Mouse (Mus musculus): ENCODE data around the gene Rpl32. TPM values are rescaled to one million over a fixed set of nuclear protein-coding genes. Genes with fewer than 3 reads are reported as not detected.

Rpl32 gene
- total and polyA plus RNA-seq, 2 experiments from 2014 or later: 790 to 1,119 TPM

DNA sequence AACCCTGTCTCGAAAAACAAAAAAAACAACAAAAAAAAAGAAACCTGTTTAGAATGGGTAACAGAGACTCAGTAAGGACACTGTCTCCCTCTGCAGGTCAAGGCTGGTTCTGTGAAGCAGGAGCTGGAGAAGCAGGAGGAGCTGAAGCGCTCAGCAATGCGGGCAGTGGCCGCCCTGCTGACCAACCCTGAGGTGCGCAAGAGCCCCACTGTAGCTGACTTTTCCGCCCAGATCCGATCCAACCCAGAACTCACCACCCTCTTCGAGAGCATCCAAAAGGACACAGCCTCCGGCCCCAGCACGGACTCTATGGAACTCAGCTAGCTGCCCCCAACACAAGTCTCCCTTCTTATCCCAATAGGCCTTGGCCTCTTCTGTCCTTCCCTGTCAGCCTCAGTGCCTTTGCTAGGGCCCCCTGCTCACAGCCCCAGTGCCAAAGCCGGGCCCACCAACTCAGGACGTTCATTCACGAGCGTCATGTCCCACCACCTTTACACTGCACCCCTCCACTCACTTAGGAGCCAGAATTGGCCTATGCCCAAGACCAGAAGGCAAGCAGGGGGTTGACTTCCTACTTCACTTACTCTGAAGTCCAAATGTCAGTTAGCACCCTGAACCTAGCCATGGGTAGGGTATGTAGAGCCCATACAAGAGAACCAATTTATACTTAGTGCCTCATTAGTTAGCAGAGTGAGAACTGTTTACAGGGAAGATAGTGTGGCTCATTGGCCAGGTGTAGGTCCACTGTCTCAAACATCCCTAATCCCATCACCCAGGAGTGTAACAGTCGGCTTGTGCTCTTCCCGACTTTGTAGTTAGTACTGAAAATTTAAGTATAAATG lies 4.8 kb downstream of the Rpl32 start:
- Histone ChIP-seq H3K9me3 (ENCODE audit: low read length) (no peaks in the 10 kb centered on the region), H3K9ac (replicated peaks; ENCODE audit: low read length) (no peak overlapping the region), H3K4me2 (ENCODE audit: low read depth, low read length) (no peak overlapping the region), H3K27ac (no peak overlapping the region), H3K4me3 (ENCODE audit: low read length) (no peak overlapping the region), H3K27me3 (ENCODE audit: insufficient read depth, low read length) (no peaks in the 10 kb centered on the region), H3K36me3 (ENCODE audit: insufficient read depth, low read length) (peaks cover 57% of the 10 kb centered on the region), H3K4me1 (ENCODE audit: insufficient read depth, low read length) (peaks cover 6% of the 10 kb centered on the region)
- 39% methylated on average over 16 of the region's 16 CpGs for WGBS
- ATAC-seq (peak; percentile 75), DNase-seq (ENCODE audit: low spot score) (peak; percentile 83)
- peak; percentile 78 for TF ChIP-seq CTCF (IDR thresholded peaks at IDR 0.05; ENCODE audit: low read depth)

DNA sequence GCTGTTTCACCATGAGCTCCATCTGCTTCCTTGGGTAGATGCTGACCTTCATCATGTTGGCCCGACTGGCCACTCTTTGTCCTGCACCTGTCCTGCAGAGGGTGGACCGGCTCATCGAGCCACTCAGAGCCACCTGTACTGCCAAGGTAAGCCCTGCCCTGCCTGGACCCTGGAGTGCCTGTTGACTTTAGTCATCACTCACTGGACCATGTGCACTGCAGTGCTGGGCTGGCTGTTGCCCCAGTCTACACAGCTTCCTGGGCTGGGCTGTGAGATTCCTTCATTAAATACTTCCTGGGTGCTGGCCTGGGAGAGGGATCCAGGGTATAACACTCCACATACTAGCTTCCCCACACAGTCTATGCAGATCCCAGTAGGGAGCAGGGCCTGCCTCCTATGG lies 6.7 kb downstream of the Rpl32 start:
- H3K27ac ChIP-seq: no peak overlapping the region
- no peaks in the 10 kb centered on the region for H3K27me3 ChIP-seq (ENCODE audit: insufficient read depth, low read length)
- H3K4me3 ChIP-seq (ENCODE audit: low read length): no peak overlapping the region
- H3K4me1 ChIP-seq (ENCODE audit: insufficient read depth, low read length): no peaks in the 10 kb centered on the region
- ATAC-seq (no peak), DNase-seq (ENCODE audit: low spot score) (no peak)
- no peak overlapping the region for H3K9ac ChIP-seq (replicated peaks; ENCODE audit: low read length)
- H3K36me3 ChIP-seq (ENCODE audit: insufficient read depth, low read length): peaks cover 68% of the 10 kb centered on the region
- no peak overlapping the region for H3K4me2 ChIP-seq (ENCODE audit: low read depth, low read length)
- no peaks in the 10 kb centered on the region for H3K9me3 ChIP-seq (ENCODE audit: low read length)
- 88% methylated on average over 3 of the region's 3 CpGs for WGBS
- TF ChIP-seq CTCF (IDR thresholded peaks at IDR 0.05; ENCODE audit: low read depth): no peak

DNA sequence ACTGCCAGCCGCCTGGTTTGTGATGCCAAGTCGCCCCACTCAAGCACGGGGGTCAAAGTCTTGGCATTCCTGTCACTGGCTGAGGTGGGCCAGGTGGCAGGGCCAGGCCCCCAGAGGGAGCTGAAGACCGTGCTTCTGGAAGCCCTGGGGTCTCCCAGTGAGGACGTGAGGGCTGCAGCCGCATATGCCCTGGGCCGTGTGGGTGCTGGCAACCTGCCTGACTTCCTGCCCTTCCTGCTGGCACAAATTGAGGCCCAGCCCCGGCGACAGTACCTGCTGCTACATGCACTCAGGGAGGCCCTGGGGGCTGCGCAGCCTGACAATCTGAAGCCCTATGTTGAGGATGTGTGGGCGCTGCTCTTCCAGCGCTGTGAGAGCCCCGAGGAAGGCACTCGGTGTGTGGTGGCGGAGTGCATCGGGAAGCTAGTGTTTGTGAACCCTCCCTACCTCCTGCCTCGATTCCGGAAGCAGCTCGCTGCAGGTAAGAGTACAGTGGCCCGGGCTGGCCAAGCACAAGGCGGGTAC lies 15.8 kb downstream of the Rpl32 start:
- no peak for DNase-seq (ENCODE audit: low spot score)
- 69% methylated on average over 21 of the region's 21 CpGs for WGBS
- H3K4me2 ChIP-seq (ENCODE audit: low read depth, low read length): no peak overlapping the region
- H3K4me1 ChIP-seq (ENCODE audit: insufficient read depth, low read length): no peaks in the 10 kb centered on the region
- H3K27me3 ChIP-seq (ENCODE audit: insufficient read depth, low read length): no peaks in the 10 kb centered on the region
- ATAC-seq: peak; percentile 48
- no peak overlapping the region for H3K4me3 ChIP-seq (ENCODE audit: low read length)
- peaks cover 63% of the 10 kb centered on the region for H3K36me3 ChIP-seq (ENCODE audit: insufficient read depth, low read length)
- no peak overlapping the region for H3K9ac ChIP-seq (replicated peaks; ENCODE audit: low read length)
- no peaks in the 10 kb centered on the region for H3K9me3 ChIP-seq (ENCODE audit: low read length)
- no peak for TF ChIP-seq CTCF (IDR thresholded peaks at IDR 0.05; ENCODE audit: low read depth)
- peak overlapping the region; percentile 11; the same call in 1 of the 2 replicates for H3K27ac ChIP-seq

DNA sequence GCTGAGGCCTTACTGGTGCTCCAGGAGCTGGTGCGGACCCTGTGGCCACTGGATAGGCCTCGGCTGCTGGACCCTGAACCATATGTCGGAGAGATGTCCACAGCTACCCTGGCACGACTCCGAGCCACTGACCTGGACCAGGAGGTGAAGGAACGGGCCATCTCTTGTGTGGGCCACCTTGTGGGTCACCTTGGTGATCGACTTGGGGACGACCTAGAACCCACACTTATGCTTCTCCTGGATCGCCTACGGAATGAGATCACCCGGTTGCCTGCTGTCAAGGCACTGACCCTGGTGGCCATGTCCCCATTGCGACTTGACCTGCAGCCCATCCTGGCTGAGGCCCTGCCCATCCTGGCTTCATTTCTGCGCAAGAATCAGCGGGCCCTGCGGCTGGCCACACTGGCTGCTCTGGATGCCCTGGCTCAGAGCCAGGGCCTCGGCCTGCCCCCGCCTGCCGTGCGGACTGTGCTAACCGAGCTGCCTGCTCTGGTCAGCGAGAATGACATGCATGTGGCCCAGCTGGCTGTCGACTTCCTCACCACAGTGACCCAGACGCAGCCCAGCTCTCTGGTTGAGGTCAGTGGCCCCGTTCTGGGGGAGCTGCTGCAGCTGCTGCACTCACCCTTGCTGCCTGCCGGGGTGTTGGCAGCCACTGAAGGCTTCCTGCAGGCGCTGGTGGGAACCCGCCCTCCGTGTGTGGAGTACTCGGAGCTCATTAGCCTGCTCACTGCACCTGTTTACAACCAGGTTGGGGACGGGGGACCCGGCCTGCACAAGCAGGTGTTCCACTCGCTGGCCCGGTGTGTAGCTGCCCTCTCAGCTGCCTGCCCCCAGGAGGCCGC lies 16.5 kb downstream of the Rpl32 start:
- Histone ChIP-seq H3K9me3 (ENCODE audit: low read length) (no peaks in the 10 kb centered on the region), H3K27ac (no peak overlapping the region), H3K9ac (replicated peaks; ENCODE audit: low read length) (no peak overlapping the region), H3K4me3 (ENCODE audit: low read length) (no peak overlapping the region), H3K4me1 (ENCODE audit: insufficient read depth, low read length) (no peaks in the 10 kb centered on the region), H3K4me2 (ENCODE audit: low read depth, low read length) (no peak overlapping the region), H3K36me3 (ENCODE audit: insufficient read depth, low read length) (peaks cover 63% of the 10 kb centered on the region), H3K27me3 (ENCODE audit: insufficient read depth, low read length) (no peaks in the 10 kb centered on the region)
- 63% methylated on average over 34 of the region's 34 CpGs for WGBS
- no peak for TF ChIP-seq CTCF (IDR thresholded peaks at IDR 0.05; ENCODE audit: low read depth)
- DNase-seq (ENCODE audit: low spot score): peak; percentile 42
- peak; percentile 58 for ATAC-seq

DNA sequence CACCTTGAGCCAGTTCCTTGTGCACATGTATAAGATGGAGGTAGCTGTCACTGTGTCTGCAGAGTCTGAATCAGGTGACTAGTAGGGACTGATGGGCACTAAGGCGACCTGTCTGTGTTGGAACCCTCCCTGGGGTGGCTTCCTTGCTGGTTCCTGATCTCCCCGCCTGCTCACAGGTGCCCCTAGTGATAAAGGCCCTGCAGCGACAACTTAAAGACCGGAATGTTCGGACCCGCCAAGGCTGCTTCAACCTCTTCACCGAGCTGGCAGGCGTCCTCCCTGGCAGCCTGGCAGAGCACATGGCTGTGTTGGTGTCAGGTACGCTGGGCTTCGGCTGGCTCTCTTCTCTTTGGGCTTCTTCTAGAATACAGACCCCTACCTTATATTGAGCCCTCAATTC lies 17.5 kb downstream of the Rpl32 start:
- no peak for ATAC-seq
- no peak overlapping the region for H3K9ac ChIP-seq (replicated peaks; ENCODE audit: low read length)
- no peak for DNase-seq (ENCODE audit: low spot score)
- no peaks in the 10 kb centered on the region for H3K9me3 ChIP-seq (ENCODE audit: low read length)
- no peaks in the 10 kb centered on the region for H3K4me1 ChIP-seq (ENCODE audit: insufficient read depth, low read length)
- no peak overlapping the region for H3K27ac ChIP-seq
- no peak for TF ChIP-seq CTCF (IDR thresholded peaks at IDR 0.05; ENCODE audit: low read depth)
- no peaks in the 10 kb centered on the region for H3K27me3 ChIP-seq (ENCODE audit: insufficient read depth, low read length)
- WGBS: 82% methylated on average over 10 of the region's 10 CpGs
- peaks cover 64% of the 10 kb centered on the region for H3K36me3 ChIP-seq (ENCODE audit: insufficient read depth, low read length)
- no peak overlapping the region for H3K4me2 ChIP-seq (ENCODE audit: low read depth, low read length)
- H3K4me3 ChIP-seq (ENCODE audit: low read length): no peak overlapping the region

DNA sequence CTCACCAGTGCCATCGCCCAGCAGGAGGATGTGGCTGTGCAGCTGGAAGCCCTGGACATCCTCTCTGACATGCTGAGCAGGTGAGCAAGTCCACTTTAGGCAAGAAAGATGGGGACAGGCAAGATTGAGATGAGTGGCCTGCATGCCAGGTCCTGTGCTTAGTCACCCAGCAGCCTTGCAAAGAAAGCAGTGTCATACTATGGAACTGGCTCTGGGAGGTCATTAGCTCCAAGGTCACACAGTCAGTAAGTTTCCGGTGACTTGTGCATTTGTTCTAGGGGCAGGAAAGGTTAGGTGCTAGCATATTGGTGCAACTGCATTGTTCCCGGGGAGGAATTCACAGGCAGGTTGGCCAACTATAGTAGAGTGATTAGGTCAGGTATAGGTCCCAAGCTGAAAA lies 25.8 kb downstream of the Rpl32 start:
- H3K4me2 ChIP-seq (ENCODE audit: low read depth, low read length): no peak overlapping the region
- WGBS: 90% methylated on average over 3 of the region's 3 CpGs
- H3K27ac ChIP-seq: no peak overlapping the region
- H3K4me1 ChIP-seq (ENCODE audit: insufficient read depth, low read length): no peaks in the 10 kb centered on the region
- peaks cover 44% of the 10 kb centered on the region; the same call in 1 of the 2 replicates for H3K36me3 ChIP-seq (ENCODE audit: insufficient read depth, low read length)
- H3K4me3 ChIP-seq (ENCODE audit: low read length): no peak overlapping the region
- H3K9me3 ChIP-seq (ENCODE audit: low read length): no peaks in the 10 kb centered on the region
- no peak for TF ChIP-seq CTCF (IDR thresholded peaks at IDR 0.05; ENCODE audit: low read depth)
- ATAC-seq: no peak
- no peak for DNase-seq (ENCODE audit: low spot score)
- no peak overlapping the region for H3K9ac ChIP-seq (replicated peaks; ENCODE audit: low read length)
- H3K27me3 ChIP-seq (ENCODE audit: insufficient read depth, low read length): no peaks in the 10 kb centered on the region

All from hindbrain, postnatal 0 days (tissue).